Comparison of ENCODE assay signal across 8 mouse cellular contexts in the genomic region with DNA sequence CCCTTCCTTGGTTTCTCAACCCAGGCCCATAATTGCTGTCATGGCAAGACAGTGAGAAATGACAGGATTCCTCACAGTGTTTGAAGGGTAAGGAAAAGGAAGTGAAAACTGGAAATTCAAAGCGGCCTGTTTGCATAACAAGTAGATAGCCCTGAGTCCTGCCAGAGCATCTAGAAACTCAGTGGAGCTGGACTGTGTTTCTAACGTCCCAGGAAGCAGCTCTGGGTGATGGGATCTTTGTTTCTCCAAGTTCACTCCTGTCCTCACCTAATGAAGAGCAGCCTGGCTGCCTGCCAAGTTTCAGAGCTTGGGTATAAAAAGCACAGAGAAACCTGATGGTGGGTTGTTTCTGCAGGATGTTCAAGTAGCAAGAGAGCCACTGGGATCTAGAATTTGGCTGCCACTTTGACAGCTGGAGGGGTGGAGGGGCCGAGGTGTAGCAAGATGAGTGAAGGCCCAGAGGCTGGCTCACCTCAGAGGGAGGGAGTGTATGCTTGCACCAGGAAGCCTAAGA.
DNase-seq lines count a peak whose midpoint lies in the region; ATAC-seq and TF ChIP-seq lines count a peak whose summit lies in the region.
"Had no signal": no experiment of that assay in that cellular context is flagged by ENCODE, and none has a peak within 500 bp of the region (broad histone marks: within the 10 kb centered on the region; RNA-seq: fewer than 3 reads in every experiment).

No protein-coding gene starts in this region.

- DNase-seq in midbrain, postnatal 0 days (ENCODE audit: low spot score): peak; percentile 44
- no peak for DNase-seq in midbrain, embryonic 11.5 days (ENCODE audit: low spot score, missing footprints)
- peak; percentile 56 for DNase-seq in hindbrain, postnatal 0 days (ENCODE audit: low spot score)
- DNase-seq in stomach, postnatal 0 days (ENCODE audit: low spot score): peak; percentile 42
- no peak for DNase-seq in gastrocnemius, postnatal 4 days (ENCODE audit: low spot score in 2 of 2)
- DNase-seq in right cerebral cortex, adult 18-20 months: no peak

- no peak for TF ChIP-seq EP300 in stomach, postnatal 0 days (optimal IDR thresholded peaks at IDR 0.05)

- no peaks in the 10 kb centered on the region for H3K4me1 ChIP-seq in midbrain, postnatal 0 days (ENCODE audit: insufficient read depth, low read length)
- H3K4me1 ChIP-seq in midbrain, embryonic 11.5 days (ENCODE audit: control insufficient read depth, insufficient read depth, low read length): no peaks in the 10 kb centered on the region
- H3K4me1 ChIP-seq in forebrain, embryonic 16.5 days (replicated peaks; ENCODE audit: control insufficient read depth, insufficient read depth, low read length): peaks cover 44% of the 10 kb centered on the region
- H3K4me1 ChIP-seq in hindbrain, postnatal 0 days (ENCODE audit: insufficient read depth, low read length): peaks cover 6% of the 10 kb centered on the region; the same call in 1 of the 2 replicates
- peaks cover 15% of the 10 kb centered on the region; the same call in 1 of the 2 replicates for H3K4me1 ChIP-seq in stomach, postnatal 0 days (replicated peaks; ENCODE audit: control insufficient read depth, insufficient read depth)

- H3K9me3 ChIP-seq in midbrain, postnatal 0 days (ENCODE audit: low read length): no peaks in the 10 kb centered on the region
- H3K9me3 ChIP-seq in midbrain, embryonic 11.5 days (ENCODE audit: control insufficient read depth, low read length): no peaks in the 10 kb centered on the region
- no peaks in the 10 kb centered on the region for H3K9me3 ChIP-seq in forebrain, embryonic 16.5 days (ENCODE audit: control insufficient read depth, low read length)
- H3K9me3 ChIP-seq in hindbrain, postnatal 0 days (ENCODE audit: low read length): no peaks in the 10 kb centered on the region
- H3K9me3 ChIP-seq in stomach, postnatal 0 days (ENCODE audit: control insufficient read depth, low read length): no peaks in the 10 kb centered on the region

- no peak overlapping the region for H3K27ac ChIP-seq in midbrain, postnatal 0 days (ENCODE audit: low read depth, low read length)
- H3K27ac ChIP-seq in midbrain, embryonic 11.5 days (ENCODE audit: low read depth, low read length): no peak overlapping the region
- no peak overlapping the region for H3K27ac ChIP-seq in forebrain, embryonic 16.5 days (ENCODE audit: low read length)
- no peak overlapping the region for H3K27ac ChIP-seq in hindbrain, postnatal 0 days
- peak overlapping the region; percentile 83 for H3K27ac ChIP-seq in stomach, postnatal 0 days (replicated peaks)
- H3K27ac ChIP-seq: kidney, postnatal 0 days had no signal

- no peak for TF ChIP-seq CTCF in midbrain, postnatal 0 days (IDR thresholded peaks at IDR 0.05)
- no peak for TF ChIP-seq CTCF in hindbrain, postnatal 0 days (IDR thresholded peaks at IDR 0.05; ENCODE audit: low read depth)
- no peak for TF ChIP-seq CTCF in stomach, postnatal 0 days (IDR thresholded peaks at IDR 0.05; ENCODE audit: low read depth)

- no peak overlapping the region for H3K4me2 ChIP-seq in midbrain, postnatal 0 days (ENCODE audit: low read depth, low read length, poor library complexity, severe bottlenecking)
- no peak overlapping the region for H3K4me2 ChIP-seq in midbrain, embryonic 11.5 days
- H3K4me2 ChIP-seq in forebrain, embryonic 16.5 days (ENCODE audit: low read length): no peak overlapping the region
- H3K4me2 ChIP-seq in hindbrain, postnatal 0 days (ENCODE audit: low read depth, low read length): no peak overlapping the region
- no peak overlapping the region for H3K4me2 ChIP-seq in stomach, postnatal 0 days (replicated peaks; ENCODE audit: low read depth)

- H3K27me3 ChIP-seq in midbrain, postnatal 0 days (ENCODE audit: insufficient read depth, low read length): no peaks in the 10 kb centered on the region
- H3K27me3 ChIP-seq in midbrain, embryonic 11.5 days (ENCODE audit: control insufficient read depth, insufficient read depth, low read length): no peaks in the 10 kb centered on the region
- H3K27me3 ChIP-seq in forebrain, embryonic 16.5 days (replicated peaks; ENCODE audit: control insufficient read depth, insufficient read depth, low read length): no peaks in the 10 kb centered on the region
- H3K27me3 ChIP-seq in hindbrain, postnatal 0 days (ENCODE audit: insufficient read depth, low read length): no peaks in the 10 kb centered on the region
- no peaks in the 10 kb centered on the region for H3K27me3 ChIP-seq in stomach, postnatal 0 days (ENCODE audit: control insufficient read depth, insufficient read depth, low read length)

- no peak overlapping the region for H3K9ac ChIP-seq in midbrain, postnatal 0 days (replicated peaks; ENCODE audit: low read length, poor library complexity, severe bottlenecking)
- H3K9ac ChIP-seq in midbrain, embryonic 11.5 days (ENCODE audit: low read length): no peak overlapping the region
- H3K9ac ChIP-seq in forebrain, embryonic 16.5 days (replicated peaks; ENCODE audit: low read depth, low read length): no peak overlapping the region
- H3K9ac ChIP-seq in hindbrain, postnatal 0 days (replicated peaks; ENCODE audit: low read length): no peak overlapping the region
- H3K9ac ChIP-seq in stomach, postnatal 0 days (ENCODE audit: low read length): no peak overlapping the region

- no peak for ATAC-seq in midbrain, postnatal 0 days (ENCODE audit: low FRiP score)
- ATAC-seq in midbrain, embryonic 11.5 days (ENCODE audit: low FRiP score): no peak
- peak; percentile 3; the same call in 1 of the 2 replicates for ATAC-seq in forebrain, embryonic 16.5 days
- ATAC-seq in hindbrain, postnatal 0 days: no peak
- ATAC-seq in stomach, postnatal 0 days (ENCODE audit: low FRiP score, low TSS enrichment): peak; percentile 11

- H3K4me3 ChIP-seq in midbrain, postnatal 0 days (ENCODE audit: low read depth, low read length): no peak overlapping the region
- H3K4me3 ChIP-seq in midbrain, embryonic 11.5 days (ENCODE audit: low read depth, low read length): no peak overlapping the region
- no peak overlapping the region for H3K4me3 ChIP-seq in forebrain, embryonic 16.5 days (replicated peaks; ENCODE audit: low read length)
- no peak overlapping the region for H3K4me3 ChIP-seq in hindbrain, postnatal 0 days (ENCODE audit: low read length)
- no peak overlapping the region for H3K4me3 ChIP-seq in stomach, postnatal 0 days (ENCODE audit: low read depth, low read length)

- H3K36me3 ChIP-seq in midbrain, postnatal 0 days (ENCODE audit: insufficient read depth, low read length): peaks cover 48% of the 10 kb centered on the region
- no peaks in the 10 kb centered on the region for H3K36me3 ChIP-seq in midbrain, embryonic 11.5 days (ENCODE audit: control insufficient read depth, insufficient read depth, low read length)
- H3K36me3 ChIP-seq in forebrain, embryonic 16.5 days (ENCODE audit: control insufficient read depth, insufficient read depth): no peaks in the 10 kb centered on the region
- no peaks in the 10 kb centered on the region for H3K36me3 ChIP-seq in hindbrain, postnatal 0 days (ENCODE audit: insufficient read depth, low read length)
- H3K36me3 ChIP-seq in stomach, postnatal 0 days (ENCODE audit: control insufficient read depth, insufficient read depth, low read length): no peaks in the 10 kb centered on the region

- WGBS in midbrain, postnatal 0 days: 42% methylated on average over 3 of the region's 3 CpGs
- WGBS in midbrain, embryonic 11.5 days: 76% methylated on average over 3 of the region's 3 CpGs
- WGBS in forebrain, embryonic 16.5 days: 27% methylated on average over 3 of the region's 3 CpGs
- WGBS in hindbrain, postnatal 0 days: 43% methylated on average over 3 of the region's 3 CpGs
- 27% methylated on average over 3 of the region's 3 CpGs for WGBS in stomach, postnatal 0 days

Comparison
In these comparisons a context has a peak if more than half of its experiments do, and no peak if none do; other contexts are left out.
1. DNase-seq: peak in midbrain, postnatal 0 days (single experiment), hindbrain, postnatal 0 days (single experiment) and stomach, postnatal 0 days (single experiment); none in midbrain, embryonic 11.5 days (single experiment), gastrocnemius, postnatal 4 days (0 of 2) and right cerebral cortex, adult 18-20 months (single experiment).
2. ATAC-seq: peak in forebrain, embryonic 16.5 days (single experiment) and stomach, postnatal 0 days (single experiment); none in midbrain, postnatal 0 days (single experiment), midbrain, embryonic 11.5 days (single experiment) and hindbrain, postnatal 0 days (single experiment).